Mouse (Mus musculus): Measurements from ENCODE around the gene Ifna9. TPM values are rescaled to one million over a fixed set of nuclear protein-coding genes. Genes with fewer than 3 reads are reported as not detected.
"Not testable (repeated sequence)": the region's sequence is repeated elsewhere in the genome, so short reads cannot be mapped to it uniquely, and the experiment has no call there.

Ifna9 gene
- polyA plus RNA-seq (2012; rRNA removed): not detected in 2 replicates

- H3K27ac ChIP-seq (ENCODE audit: insufficient read depth, low read length): no peak within 1 kb of the TSS
- no peaks in the 10 kb centered on the region for H3K27me3 ChIP-seq (ENCODE audit: control insufficient read depth, insufficient read depth, low read length)
- DNase-seq: no peak
- whole genome bisulfite sequencing: 88% methylated on average over 1 of the region's 1 CpGs
- TF ChIP-seq CTCF (IDR thresholded peaks at IDR 0.05; ENCODE audit: borderline replicate concordance, insufficient read depth, low read depth, low read length) (no peak), POLR2A (IDR thresholded peaks at IDR 0.05; ENCODE audit: borderline replicate concordance, insufficient read depth, low read length) (no peak)
- H3K4me3 ChIP-seq (replicated peaks; ENCODE audit: insufficient read depth, low read depth, low read length): no peak within 1 kb of the TSS
- no peaks in the 10 kb centered on the region for H3K4me1 ChIP-seq (ENCODE audit: control insufficient read depth, insufficient read depth, low read length)
These were observed at the start of gene Ifna9 for GRCm38 (mm10) chr4:88592285-88592684. Gene Ifna9 (minus strand): TSS chr4:88592385.

GRCm38 (mm10) chr4:88641077-88641831 lies 49.1 kb upstream of the Ifna9 start:
- TF ChIP-seq CTCF (IDR thresholded peaks at IDR 0.05; ENCODE audit: borderline replicate concordance, insufficient read depth, low read depth, low read length) (peak; percentile 93), POLR2A (IDR thresholded peaks at IDR 0.05; ENCODE audit: borderline replicate concordance, insufficient read depth, low read length) (no peak)
- 3% methylated on average over 11 of the region's 11 CpGs for WGBS
- no peaks in the 10 kb centered on the region for H3K27me3 ChIP-seq (ENCODE audit: control insufficient read depth, insufficient read depth, low read length)
- no peak overlapping the region for H3K27ac ChIP-seq (ENCODE audit: insufficient read depth, low read length)
- H3K4me1 ChIP-seq (ENCODE audit: control insufficient read depth, insufficient read depth, low read length): no peaks in the 10 kb centered on the region
- H3K4me3 ChIP-seq (replicated peaks; ENCODE audit: insufficient read depth, low read depth, low read length): peak overlapping the region; percentile 97
- peak; percentile 82 to 93 for DNase-seq

- DNase-seq: no peak
- WGBS: 27% methylated on average over 8 of the region's 8 CpGs
- no peak overlapping the region for H3K27ac ChIP-seq (ENCODE audit: insufficient read depth, low read length)
- TF ChIP-seq POLR2A (IDR thresholded peaks at IDR 0.05; ENCODE audit: borderline replicate concordance, insufficient read depth, low read length) (no peak), CTCF (IDR thresholded peaks at IDR 0.05; ENCODE audit: borderline replicate concordance, insufficient read depth, low read depth, low read length) (no peak)
- peak overlapping the region; percentile 97 for H3K4me3 ChIP-seq (replicated peaks; ENCODE audit: insufficient read depth, low read depth, low read length)
- H3K27me3 ChIP-seq (ENCODE audit: control insufficient read depth, insufficient read depth, low read length): no peaks in the 10 kb centered on the region
- no peaks in the 10 kb centered on the region for H3K4me1 ChIP-seq (ENCODE audit: control insufficient read depth, insufficient read depth, low read length)
These were observed 48.5 kb upstream of the Ifna9 start for GRCm38 (mm10) chr4:88640704-88641076.

- 87% methylated on average over 4 of the region's 4 CpGs for WGBS
- Histone ChIP-seq H3K4me3 (replicated peaks; ENCODE audit: insufficient read depth, low read depth, low read length) (no peak within 1 kb of the TSS), H3K27me3 (ENCODE audit: control insufficient read depth, insufficient read depth, low read length) (no peaks in the 10 kb centered on the region), H3K4me1 (ENCODE audit: control insufficient read depth, insufficient read depth, low read length) (no peaks in the 10 kb centered on the region), H3K27ac (ENCODE audit: insufficient read depth, low read length) (no peak within 1 kb of the TSS)
- TF ChIP-seq POLR2A (IDR thresholded peaks at IDR 0.05; ENCODE audit: borderline replicate concordance, insufficient read depth, low read length): no peak
- TF ChIP-seq CTCF (IDR thresholded peaks at IDR 0.05; ENCODE audit: borderline replicate concordance, insufficient read depth, low read depth, low read length): no peak
- no peak for DNase-seq
These were observed 42.1 kb upstream of the Ifna9 start, which contains the start of gene C87499 for GRCm38 (mm10) chr4:88634311-88634710. Gene C87499 (minus strand): TSS chr4:88634411.

- TF ChIP-seq POLR2A (IDR thresholded peaks at IDR 0.05; ENCODE audit: borderline replicate concordance, insufficient read depth, low read length): no peak
- TF ChIP-seq CTCF (IDR thresholded peaks at IDR 0.05; ENCODE audit: borderline replicate concordance, insufficient read depth, low read depth, low read length): no peak
- no peak within 1 kb of the TSS for H3K27ac ChIP-seq (ENCODE audit: insufficient read depth, low read length)
- H3K27me3 ChIP-seq (ENCODE audit: control insufficient read depth, insufficient read depth, low read length): no peaks in the 10 kb centered on the region
These were observed 11.1 kb upstream of the Ifna9 start, which contains the start of gene Ifna12 for GRCm38 (mm10) chr4:88603276-88603675. Gene Ifna12 (minus strand): TSS chr4:88603376.

GRCm38 (mm10) chr4:88571698-88572097 lies 20.5 kb downstream of the Ifna9 start, which contains the start of gene Ifna14:
Gene Ifna14 (minus strand): TSS chr4:88571798.
- Histone ChIP-seq H3K27ac (ENCODE audit: insufficient read depth, low read length) (no peak within 1 kb of the TSS), H3K4me3 (replicated peaks; ENCODE audit: insufficient read depth, low read depth, low read length) (no peak within 1 kb of the TSS), H3K4me1 (ENCODE audit: control insufficient read depth, insufficient read depth, low read length) (no peaks in the 10 kb centered on the region), H3K27me3 (ENCODE audit: control insufficient read depth, insufficient read depth, low read length) (no peaks in the 10 kb centered on the region)
- WGBS: 73% methylated on average over 1 of the region's 1 CpGs
- TF ChIP-seq CTCF (IDR thresholded peaks at IDR 0.05; ENCODE audit: borderline replicate concordance, insufficient read depth, low read depth, low read length) (no peak), POLR2A (IDR thresholded peaks at IDR 0.05; ENCODE audit: borderline replicate concordance, insufficient read depth, low read length) (no peak)
- no peak for DNase-seq

More at GRCm38 (mm10) chr4:88603276-88603675, 11.1 kb upstream of the Ifna9 start, which contains the start of gene Ifna12:
- DNase-seq: no peak
- Histone ChIP-seq H3K4me1 (ENCODE audit: control insufficient read depth, insufficient read depth, low read length) (no peaks in the 10 kb centered on the region), H3K4me3 (replicated peaks; ENCODE audit: insufficient read depth, low read depth, low read length) (no peak within 1 kb of the TSS)

- WGBS: 14% methylated on average over 1 of the region's 1 CpGs
- H3K27me3 ChIP-seq (ENCODE audit: control insufficient read depth, insufficient read depth, low read length): no peaks in the 10 kb centered on the region
- peaks cover 11% of the 10 kb centered on the region for H3K4me1 ChIP-seq (ENCODE audit: control insufficient read depth, insufficient read depth, low read length)
- no peak for TF ChIP-seq POLR2A (IDR thresholded peaks at IDR 0.05; ENCODE audit: borderline replicate concordance, insufficient read depth, low read length)
- no peak for TF ChIP-seq CTCF (IDR thresholded peaks at IDR 0.05; ENCODE audit: borderline replicate concordance, insufficient read depth, low read depth, low read length)
- H3K4me3 ChIP-seq (replicated peaks; ENCODE audit: insufficient read depth, low read depth, low read length): no peak overlapping the region
- peak; percentile 68 to 85 for DNase-seq
- H3K27ac ChIP-seq (ENCODE audit: insufficient read depth, low read length): peak overlapping the region; percentile 76; the same call in 1 of the 2 replicates
These were observed 30.4 kb downstream of the Ifna9 start for GRCm38 (mm10) chr4:88561791-88562190.

GRCm38 (mm10) chr4:88558145-88558544 lies 34.0 kb downstream of the Ifna9 start, which contains the start of gene Ifna15:
Gene Ifna15 (minus strand): TSS chr4:88558245.
- H3K4me1 ChIP-seq (ENCODE audit: control insufficient read depth, insufficient read depth, low read length): peaks cover 11% of the 10 kb centered on the region
- not testable (repeated sequence) for DNase-seq; H3K4me3 ChIP-seq (replicated peaks; ENCODE audit: insufficient read depth, low read depth, low read length); H3K27ac ChIP-seq (ENCODE audit: insufficient read depth, low read length); H3K27me3 ChIP-seq (ENCODE audit: control insufficient read depth, insufficient read depth, low read length)
